Mouse (Mus musculus) forebrain, embryonic 10.5 days (tissue): ENCODE measurements at regions not wholly inside any gene's neighbourhood (a gene's known extent, or its start where the extent isn't known, plus 50 kb on each side); places are given as distances from the start of the nearest gene placed in this dataset. TPM values are rescaled to one million over a fixed set of nuclear protein-coding genes. Genes with fewer than 3 reads are reported as not detected.
"Not testable (repeated sequence)": the region's sequence is repeated elsewhere in the genome, so short reads cannot be mapped to it uniquely, and the experiment has no call there.

ENCODE experiments used
- DNase-seq: peaks from one replicate; pipeline ENCODE4 v3.0.0-alpha.2; 2017; ENCODE audit warnings: low spot score; ENCODE audit errors: extremely low spot score
- H3K27ac ChIP-seq: fragments of 300-500 bp; sonication (generic); 2 replicates; pipeline ENCODE4 v1.5.1; 2016; ENCODE audit warnings: mild to moderate bottlenecking
- H3K27me3 ChIP-seq: fragments of 300-500 bp; sonication (generic); 2 replicates; pipeline ENCODE4 v1.6.1; 2016; ENCODE audit warnings: mild to moderate bottlenecking; ENCODE audit not compliant: poor library complexity, severe bottlenecking
- H3K36me3 ChIP-seq: fragments of 300-500 bp; sonication (generic); replicated peaks from 2 replicates; pipeline ENCODE4 v1.6.1; 2016; ENCODE audit warnings: mild to moderate bottlenecking, moderate library complexity
- H3K4me1 ChIP-seq: fragments of 300-500 bp; sonication (generic); 2 replicates; pipeline ENCODE4 v1.6.1; 2016
- H3K4me3 ChIP-seq: fragments of 300-500 bp; sonication (generic); 2 replicates; pipeline ENCODE4 v1.5.1; 2016; ENCODE audit warnings: mild to moderate bottlenecking, moderate library complexity
- H3K9me3 ChIP-seq: fragments of 300-500 bp; sonication (generic); 2 replicates; pipeline ENCODE4 v1.6.1; 2016; ENCODE audit warnings: mild to moderate bottlenecking, moderate library complexity
- WGBS: fragments of 180-500 bp; shearing (Covaris S2); methylation state at CpG from one replicate; pipeline ENCODE4 v1.1.7; 2016; 5-methylcytosine and 5-hydroxymethylcytosine counted together
- microRNA-seq: library from miRNA; unstranded; fragments of <30 nt; microRNA quantifications from one replicate; pipeline ENCODE4, GENCODE M21; 2017

DNA sequence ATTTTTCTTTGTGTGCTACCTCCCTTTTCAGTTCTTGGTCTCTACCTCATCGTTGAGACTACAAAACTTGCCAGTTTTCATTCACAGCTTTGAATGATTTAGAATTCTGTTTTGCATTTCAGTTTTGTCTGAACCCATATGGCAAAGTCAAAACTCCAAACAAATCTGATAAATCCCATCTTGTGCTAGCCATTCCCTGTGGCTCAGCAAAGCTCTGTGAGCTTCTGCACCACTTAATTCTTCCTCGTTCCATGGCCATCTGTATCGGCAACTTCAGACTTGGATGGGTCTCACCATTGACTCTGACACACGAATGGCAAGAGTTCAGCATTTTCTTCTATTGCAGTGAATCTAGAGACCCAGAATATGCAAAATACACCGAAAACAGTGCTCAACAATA lies 1343.3 kb upstream of the Got2 start:
- 92% methylated on average over 5 of the region's 5 CpGs for WGBS
- Histone ChIP-seq H3K36me3 (no peaks in the 10 kb centered on the region), H3K4me3 (no peak overlapping the region), H3K9me3 (no peaks in the 10 kb centered on the region), H3K27ac (no peak overlapping the region), H3K27me3 (no peaks in the 10 kb centered on the region), H3K4me1 (peaks cover 9% of the 10 kb centered on the region; the same call in 1 of the 2 replicates)
- DNase-seq, result no peak

DNA sequence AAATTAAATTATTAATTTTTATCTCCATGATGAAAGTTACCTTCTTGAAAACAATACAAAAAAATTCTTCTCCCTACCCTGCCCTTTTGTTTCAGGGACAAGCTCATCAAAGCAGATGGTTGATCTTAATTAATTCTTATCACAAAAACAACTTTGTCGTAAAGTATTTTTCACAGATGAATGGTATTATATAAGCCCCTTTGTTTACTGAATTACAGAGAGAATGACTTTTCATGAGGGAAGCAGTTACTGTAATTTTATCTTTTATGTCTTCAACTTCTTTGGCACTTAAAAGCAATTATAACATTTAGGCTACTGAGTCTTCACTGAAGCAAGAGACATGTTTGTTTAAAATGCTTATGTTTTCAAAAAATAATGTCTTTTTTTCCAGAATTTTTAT lies 1303.5 kb upstream of the Got2 start:
- no peaks in the 10 kb centered on the region for H3K27me3 ChIP-seq

DNA sequence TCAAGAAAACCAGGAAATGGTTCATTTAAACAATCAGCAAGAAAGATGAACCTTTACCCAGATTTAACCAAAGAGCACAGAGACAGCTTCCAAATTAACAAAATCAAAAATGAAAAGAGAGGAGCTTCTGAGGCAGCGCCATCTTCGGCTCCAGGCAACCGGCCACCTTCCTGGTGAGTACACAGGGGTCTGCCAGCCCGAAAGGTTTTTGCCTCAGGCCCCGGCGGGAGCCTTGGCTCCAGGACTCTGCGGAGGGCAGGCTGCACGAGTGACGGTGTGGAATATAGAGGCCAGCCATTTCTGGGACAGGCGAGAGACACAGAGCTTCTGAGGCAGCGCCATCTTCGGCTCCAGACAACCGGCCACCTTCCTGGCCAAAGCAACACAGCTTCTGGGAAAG lies 1295.5 kb upstream of the Got2 start:
- not testable (repeated sequence) for DNase-seq, H3K4me1 ChIP-seq, H3K27ac ChIP-seq, H3K36me3 ChIP-seq, H3K4me3 ChIP-seq, H3K9me3 ChIP-seq, H3K27me3 ChIP-seq
- 95% methylated on average over 13 of the region's 13 CpGs for WGBS

More for the DNA sequence above, 1303.5 kb upstream of the Got2 start:
- DNase-seq, result no peak
- H3K4me3 ChIP-seq, result no peak overlapping the region
- H3K36me3 ChIP-seq, result no peaks in the 10 kb centered on the region
- no peaks in the 10 kb centered on the region for H3K9me3 ChIP-seq
- 79% methylated on average over 1 of the region's 1 CpGs for WGBS
- no peak overlapping the region for H3K27ac ChIP-seq
- H3K4me1 ChIP-seq, result no peaks in the 10 kb centered on the region

DNA sequence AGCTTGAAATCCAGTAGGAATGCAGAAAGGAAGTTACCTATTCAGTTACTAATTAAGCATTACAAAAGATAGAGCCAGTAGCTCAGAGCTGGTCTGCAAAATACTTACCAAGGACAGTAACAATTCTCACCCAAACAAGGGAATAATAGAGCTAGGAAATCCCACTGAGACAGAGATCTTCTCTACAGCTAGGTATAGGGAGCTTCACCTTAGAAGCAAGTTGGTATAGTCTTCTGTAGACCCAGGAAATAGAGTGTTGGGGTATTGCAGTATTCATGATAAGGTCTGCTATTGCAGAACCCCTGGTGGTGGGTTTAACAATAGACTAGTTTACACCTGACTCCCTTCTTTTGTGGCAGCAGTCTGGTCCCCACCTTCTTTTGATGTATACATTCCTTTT lies 1294.1 kb upstream of the Got2 start:
- not testable (repeated sequence) for H3K27me3 ChIP-seq, H3K9me3 ChIP-seq, H3K4me1 ChIP-seq, H3K36me3 ChIP-seq, H3K4me3 ChIP-seq, H3K27ac ChIP-seq, DNase-seq

Small RNA genes lying in the stretch of these regions (microRNA-seq; reads per million reads assigned to microRNA genes)
- not detected for gene Gm26399
